Mouse (Mus musculus): ENCODE measurements around the gene Trub1. TPM values are rescaled to one million over a fixed set of nuclear protein-coding genes. Genes with fewer than 3 reads are reported as not detected.

Gene Trub1
- total and polyA plus RNA-seq, 2 experiments from 2014 or later, result 7.7 to 7.9 TPM

DNA sequence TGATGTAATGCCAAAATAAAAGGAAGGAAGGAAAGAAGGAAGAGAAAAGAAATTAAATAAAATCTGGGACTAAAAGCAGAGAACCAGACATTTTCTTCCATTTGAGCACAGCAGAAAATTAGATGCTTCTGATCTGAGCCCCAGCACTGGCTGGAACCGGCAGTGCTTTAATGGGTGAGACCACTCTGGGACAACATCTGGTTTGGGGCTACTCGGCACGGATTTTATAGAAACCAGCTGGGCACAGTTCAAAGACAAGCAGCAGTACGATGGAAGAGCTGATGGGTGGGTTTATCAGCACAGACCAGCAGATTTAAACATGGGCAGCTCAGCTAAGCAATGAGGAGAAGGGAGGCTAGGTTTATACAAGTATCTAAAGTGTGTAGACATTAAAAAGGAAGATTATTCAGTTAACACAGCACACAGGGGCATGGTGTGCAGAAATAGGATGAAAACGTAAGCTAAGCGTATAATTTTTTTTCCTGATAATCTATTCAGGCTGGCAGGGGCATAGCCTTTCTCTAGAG is 46.2 kb downstream of the Trub1 start:
- WGBS, result 72% methylated on average over 6 of the region's 6 CpGs
- TF ChIP-seq EP300 (IDR thresholded peaks at IDR 0.05; ENCODE audit: low read depth), result no peak
- Histone ChIP-seq H3K9ac (replicated peaks; ENCODE audit: low read depth, low read length) (no peak overlapping the region), H3K27me3 (ENCODE audit: control insufficient read depth, insufficient read depth, low read length) (no peaks in the 10 kb centered on the region), H3K4me2 (ENCODE audit: low read depth, low read length) (no peak overlapping the region), H3K4me1 (ENCODE audit: control insufficient read depth, insufficient read depth) (no peaks in the 10 kb centered on the region), H3K36me3 (replicated peaks; ENCODE audit: control insufficient read depth, insufficient read depth, low read length) (no peaks in the 10 kb centered on the region), H3K27ac (ENCODE audit: low read depth) (no peak overlapping the region), H3K9me3 (replicated peaks; ENCODE audit: control insufficient read depth, low read length) (no peaks in the 10 kb centered on the region), H3K4me3 (ENCODE audit: low read depth, low read length) (no peak overlapping the region)
- ATAC-seq (ENCODE audit: insufficient read depth, low read depth) (no peak), DNase-seq (ENCODE audit: low spot score) (no peak)

DNA sequence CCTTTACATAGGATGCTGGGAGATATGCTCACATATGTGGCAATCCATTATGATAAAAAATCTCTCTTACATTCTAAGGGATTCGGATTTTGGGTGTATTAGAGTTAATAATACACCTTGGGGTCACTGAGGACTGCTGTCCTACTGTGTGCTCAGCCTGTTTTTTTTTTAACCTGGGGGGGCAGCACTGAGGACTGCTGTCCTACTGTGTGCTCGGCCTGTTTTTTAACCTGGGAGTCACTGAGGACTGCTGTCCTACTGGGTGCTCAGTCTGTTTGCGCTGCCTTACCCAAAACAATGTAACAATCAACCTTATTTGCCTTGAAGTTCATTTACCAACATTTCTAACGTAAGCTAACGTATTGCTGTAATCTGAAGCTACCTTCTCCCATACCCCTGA is 47.5 kb downstream of the Trub1 start:
- Histone ChIP-seq H3K4me3 (ENCODE audit: low read depth, low read length) (no peak overlapping the region), H3K9me3 (replicated peaks; ENCODE audit: control insufficient read depth, low read length) (no peaks in the 10 kb centered on the region), H3K4me2 (ENCODE audit: low read depth, low read length) (no peak overlapping the region), H3K27me3 (ENCODE audit: control insufficient read depth, insufficient read depth, low read length) (no peaks in the 10 kb centered on the region), H3K9ac (replicated peaks; ENCODE audit: low read depth, low read length) (no peak overlapping the region), H3K27ac (ENCODE audit: low read depth) (no peak overlapping the region), H3K36me3 (replicated peaks; ENCODE audit: control insufficient read depth, insufficient read depth, low read length) (no peaks in the 10 kb centered on the region), H3K4me1 (ENCODE audit: control insufficient read depth, insufficient read depth) (no peaks in the 10 kb centered on the region)
- ATAC-seq (ENCODE audit: insufficient read depth, low read depth), result no peak
- TF ChIP-seq CTCF (IDR thresholded peaks at IDR 0.05; ENCODE audit: low read depth) (no peak), EP300 (IDR thresholded peaks at IDR 0.05; ENCODE audit: low read depth) (no peak)
- DNase-seq (ENCODE audit: low spot score), result no peak
- 97% methylated on average over 5 of the region's 5 CpGs for WGBS

GRCm38 (mm10) chr19:57503144-57503543 is 50.4 kb downstream of the Trub1 start:
- Histone ChIP-seq H3K4me2 (ENCODE audit: low read depth, low read length) (no peak overlapping the region), H3K27ac (ENCODE audit: low read depth) (no peak overlapping the region), H3K4me3 (ENCODE audit: low read depth, low read length) (no peak overlapping the region), H3K4me1 (ENCODE audit: control insufficient read depth, insufficient read depth) (no peaks in the 10 kb centered on the region), H3K36me3 (replicated peaks; ENCODE audit: control insufficient read depth, insufficient read depth, low read length) (no peaks in the 10 kb centered on the region), H3K9ac (replicated peaks; ENCODE audit: low read depth, low read length) (no peak overlapping the region), H3K27me3 (ENCODE audit: control insufficient read depth, insufficient read depth, low read length) (no peaks in the 10 kb centered on the region), H3K9me3 (replicated peaks; ENCODE audit: control insufficient read depth, low read length) (no peaks in the 10 kb centered on the region)
- DNase-seq (ENCODE audit: low spot score) (no peak), ATAC-seq (ENCODE audit: insufficient read depth, low read depth) (no peak)
- WGBS, result 70% methylated on average over 6 of the region's 6 CpGs
- TF ChIP-seq EP300 (IDR thresholded peaks at IDR 0.05; ENCODE audit: low read depth) (no peak), CTCF (IDR thresholded peaks at IDR 0.05; ENCODE audit: low read depth) (no peak)

DNA sequence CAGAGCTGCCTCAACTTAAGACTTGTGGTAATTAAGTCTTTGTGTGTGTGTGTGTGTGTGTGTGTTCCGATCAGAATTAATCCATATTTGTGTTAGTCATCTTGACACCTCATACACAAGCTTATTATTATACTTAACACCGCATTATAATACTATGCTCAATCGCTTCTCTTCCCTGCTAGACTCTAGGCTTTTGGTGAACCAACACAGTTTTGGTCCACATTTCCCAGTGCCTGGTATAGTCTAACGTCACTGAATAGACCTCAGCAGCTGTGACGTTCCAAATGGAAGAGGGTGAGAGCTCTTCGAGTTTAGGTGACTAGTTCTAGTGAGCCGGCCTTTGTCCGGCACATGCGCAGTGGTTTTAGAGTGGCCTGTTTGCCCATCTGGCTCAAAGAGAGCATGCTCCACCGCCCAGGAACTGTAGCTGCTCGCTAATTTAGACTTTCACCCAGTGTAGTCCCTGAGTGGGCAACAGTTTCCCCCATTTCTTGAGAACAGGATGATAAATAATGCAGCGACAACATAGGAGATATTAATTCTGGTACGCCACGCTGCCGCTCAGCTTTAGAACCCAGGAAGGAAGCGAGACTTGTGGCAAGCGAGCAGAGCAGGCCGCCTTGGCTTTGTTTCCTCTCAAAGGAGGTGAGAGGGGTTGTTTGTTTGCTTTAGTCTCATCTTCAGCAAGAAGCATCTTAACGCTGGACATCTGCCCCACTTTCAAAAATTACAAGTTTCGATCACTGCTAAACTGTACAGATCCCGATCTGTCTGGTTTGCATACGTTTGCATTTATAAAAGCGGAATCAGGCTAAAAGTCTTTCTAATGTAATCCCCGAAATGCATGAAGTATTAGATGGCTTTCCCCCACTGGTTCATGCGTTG is 52.6 kb downstream of the Trub1 start:
- Histone ChIP-seq H3K4me2 (ENCODE audit: low read depth, low read length) (no peak overlapping the region), H3K4me3 (ENCODE audit: low read depth, low read length) (no peak overlapping the region), H3K9me3 (replicated peaks; ENCODE audit: control insufficient read depth, low read length) (no peaks in the 10 kb centered on the region), H3K9ac (replicated peaks; ENCODE audit: low read depth, low read length) (no peak overlapping the region), H3K36me3 (replicated peaks; ENCODE audit: control insufficient read depth, insufficient read depth, low read length) (no peaks in the 10 kb centered on the region), H3K27me3 (ENCODE audit: control insufficient read depth, insufficient read depth, low read length) (no peaks in the 10 kb centered on the region), H3K4me1 (ENCODE audit: control insufficient read depth, insufficient read depth) (0 out of 2 replicates have a peak, but pooled peaks cover 7% of the 10 kb centered on the region), H3K27ac (ENCODE audit: low read depth) (no peak overlapping the region)
- no peak for ATAC-seq (ENCODE audit: insufficient read depth, low read depth)
- no peak for DNase-seq (ENCODE audit: low spot score)
- TF ChIP-seq EP300 (IDR thresholded peaks at IDR 0.05; ENCODE audit: low read depth) (no peak), CTCF (IDR thresholded peaks at IDR 0.05; ENCODE audit: low read depth) (no peak)
- WGBS, result 86% methylated on average over 25 of the region's 25 CpGs

GRCm38 (mm10) chr19:57506591-57506990 is 53.9 kb downstream of the Trub1 start:
- H3K4me3 ChIP-seq (ENCODE audit: low read depth, low read length), result no peak overlapping the region
- no peak overlapping the region for H3K4me2 ChIP-seq (ENCODE audit: low read depth, low read length)
- 0 out of 2 replicates have a peak, but pooled peaks cover 10% of the 10 kb centered on the region for H3K4me1 ChIP-seq (ENCODE audit: control insufficient read depth, insufficient read depth)
- no peak for TF ChIP-seq CTCF (IDR thresholded peaks at IDR 0.05; ENCODE audit: low read depth)
- TF ChIP-seq EP300 (IDR thresholded peaks at IDR 0.05; ENCODE audit: low read depth), result no peak
- H3K9me3 ChIP-seq (replicated peaks; ENCODE audit: control insufficient read depth, low read length), result no peaks in the 10 kb centered on the region
- WGBS, result 55% methylated on average over 5 of the region's 5 CpGs
- H3K36me3 ChIP-seq (replicated peaks; ENCODE audit: control insufficient read depth, insufficient read depth, low read length), result no peaks in the 10 kb centered on the region
- H3K27me3 ChIP-seq (ENCODE audit: control insufficient read depth, insufficient read depth, low read length), result no peaks in the 10 kb centered on the region
- DNase-seq (ENCODE audit: low spot score), result no peak
- no peak overlapping the region for H3K27ac ChIP-seq (ENCODE audit: low read depth)
- ATAC-seq (ENCODE audit: insufficient read depth, low read depth), result no peak
- H3K9ac ChIP-seq (replicated peaks; ENCODE audit: low read depth, low read length), result no peak overlapping the region
